9 mouse cellular contexts compared by ENCODE assay signal in the genomic region with DNA sequence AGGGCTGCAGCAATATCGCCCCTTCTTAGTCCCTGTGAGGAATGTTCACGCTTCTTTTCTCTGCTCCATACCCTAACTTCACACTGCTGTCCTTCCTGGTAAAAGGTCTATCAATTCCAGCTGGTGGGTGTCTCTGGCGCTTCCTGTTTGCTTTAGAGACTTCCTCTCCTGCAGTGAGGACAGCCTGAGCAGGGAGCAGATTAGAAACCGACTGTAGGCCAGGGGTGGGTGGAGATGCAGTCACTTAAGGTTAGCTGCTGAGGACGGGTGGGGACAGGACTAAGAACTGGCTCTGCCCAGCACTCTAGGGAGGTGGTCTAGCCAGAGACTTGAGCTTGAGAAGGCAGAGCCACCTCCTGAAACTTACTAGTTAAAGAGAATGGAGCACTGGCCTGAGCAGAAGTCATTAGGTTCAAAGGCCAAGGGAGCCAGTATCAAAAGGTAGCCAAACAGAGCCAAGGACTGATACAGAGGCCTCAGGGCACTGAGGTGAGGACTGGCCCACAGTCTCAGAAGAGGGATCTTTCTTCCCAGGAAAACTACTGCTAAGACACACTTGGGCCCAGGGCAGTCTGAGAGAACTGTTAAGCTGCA. TPM values are rescaled to one million over a fixed set of nuclear protein-coding genes. Genes with fewer than 3 reads are reported as not detected.
DNase-seq lines count a peak whose midpoint lies in the region; ATAC-seq and TF ChIP-seq lines count a peak whose summit lies in the region.
"Had no signal": no experiment of that assay in that cellular context is flagged by ENCODE, and none has a peak within 500 bp of the region (broad histone marks: within the 10 kb centered on the region; RNA-seq: fewer than 3 reads in every experiment).

No protein-coding gene starts in this region.

- no peaks in the 10 kb centered on the region; the same call in 1 of the 2 replicates for H3K4me1 ChIP-seq in neural tube, embryonic 11.5 days (ENCODE audit: control insufficient read depth, insufficient read depth, low read length)
- H3K4me1 ChIP-seq in heart, embryonic 11.5 days (ENCODE audit: control insufficient read depth, insufficient read depth, low read length), result peaks cover 40% of the 10 kb centered on the region
- peaks cover 89% of the 10 kb centered on the region for H3K4me1 ChIP-seq in liver, embryonic 13.5 days (replicated peaks)
- peaks cover 14% of the 10 kb centered on the region; the same call in 1 of the 2 replicates for H3K4me1 ChIP-seq in stomach, postnatal 0 days (replicated peaks; ENCODE audit: control insufficient read depth, insufficient read depth)

- H3K36me3 ChIP-seq in neural tube, embryonic 11.5 days (ENCODE audit: control insufficient read depth, insufficient read depth, low read length), result no peaks in the 10 kb centered on the region
- peaks cover 2% of the 10 kb centered on the region; the same call in 1 of the 2 replicates for H3K36me3 ChIP-seq in heart, embryonic 11.5 days (ENCODE audit: control insufficient read depth, insufficient read depth, low read length)
- peaks cover 46% of the 10 kb centered on the region for H3K36me3 ChIP-seq in liver, embryonic 13.5 days
- peaks cover 4% of the 10 kb centered on the region; the same call in 1 of the 2 replicates for H3K36me3 ChIP-seq in stomach, postnatal 0 days (ENCODE audit: control insufficient read depth, insufficient read depth, low read length)

- 49% methylated on average over 5 of the region's 5 CpGs for WGBS in neural tube, embryonic 11.5 days
- WGBS in heart, embryonic 11.5 days (ENCODE audit: insufficient replicate concordance), result 26% methylated on average over 5 of the region's 5 CpGs
- WGBS in liver, embryonic 13.5 days (ENCODE audit: insufficient replicate concordance), result 18% methylated on average over 5 of the region's 5 CpGs
- WGBS in stomach, postnatal 0 days, result 25% methylated on average over 5 of the region's 5 CpGs

- 0 out of 2 replicates have a peak overlapping the region, but pooled peaks have one; percentile 6 for H3K9ac ChIP-seq in neural tube, embryonic 11.5 days (ENCODE audit: low read length)
- H3K9ac ChIP-seq in heart, embryonic 11.5 days (ENCODE audit: low read depth, low read length), result no peak overlapping the region
- peak overlapping the region; percentile 31; the same call in 1 of the 2 replicates for H3K9ac ChIP-seq in liver, embryonic 13.5 days
- H3K9ac ChIP-seq in stomach, postnatal 0 days (ENCODE audit: low read length), result no peak overlapping the region

- H3K9me3 ChIP-seq in neural tube, embryonic 11.5 days (ENCODE audit: control insufficient read depth, low read length), result no peaks in the 10 kb centered on the region
- no peaks in the 10 kb centered on the region for H3K9me3 ChIP-seq in heart, embryonic 11.5 days (replicated peaks; ENCODE audit: control insufficient read depth, low read length)
- no peaks in the 10 kb centered on the region for H3K9me3 ChIP-seq in liver, embryonic 13.5 days (replicated peaks)
- H3K9me3 ChIP-seq in stomach, postnatal 0 days (ENCODE audit: control insufficient read depth, low read length), result no peaks in the 10 kb centered on the region

- H3K4me3 ChIP-seq in neural tube, embryonic 11.5 days (ENCODE audit: low read depth, low read length), result no peak overlapping the region
- no peak overlapping the region for H3K4me3 ChIP-seq in heart, embryonic 11.5 days (ENCODE audit: low read depth, low read length)
- no peak overlapping the region for H3K4me3 ChIP-seq in liver, embryonic 13.5 days (replicated peaks)
- H3K4me3 ChIP-seq in stomach, postnatal 0 days (ENCODE audit: low read depth, low read length), result no peak overlapping the region

- H3K27me3 ChIP-seq in neural tube, embryonic 11.5 days (ENCODE audit: control insufficient read depth, insufficient read depth, low read length), result no peaks in the 10 kb centered on the region
- H3K27me3 ChIP-seq in heart, embryonic 11.5 days (ENCODE audit: control insufficient read depth, insufficient read depth, low read length), result no peaks in the 10 kb centered on the region
- H3K27me3 ChIP-seq in liver, embryonic 13.5 days, result no peaks in the 10 kb centered on the region
- H3K27me3 ChIP-seq in stomach, postnatal 0 days (ENCODE audit: control insufficient read depth, insufficient read depth, low read length), result no peaks in the 10 kb centered on the region

- intact Hi-C loops in left cerebral cortex, postnatal 25 days (cut with DNase I), result no loop called here
- intact Hi-C loops in left cerebral cortex, postnatal 10 days (cut with DNase I), result no loop called here

- no peak overlapping the region for H3K4me2 ChIP-seq in neural tube, embryonic 11.5 days (ENCODE audit: low read depth)
- H3K4me2 ChIP-seq in heart, embryonic 11.5 days, result no peak overlapping the region; the same call in 1 of the 2 replicates
- peak overlapping the region; percentile 18; the same call in 1 of the 2 replicates for H3K4me2 ChIP-seq in liver, embryonic 13.5 days
- no peak overlapping the region for H3K4me2 ChIP-seq in stomach, postnatal 0 days (replicated peaks; ENCODE audit: low read depth)

- TF ChIP-seq EP300 in stomach, postnatal 0 days (optimal IDR thresholded peaks at IDR 0.05), result no peak

- H3K27ac ChIP-seq in neural tube, embryonic 11.5 days (ENCODE audit: low read depth, low read length), result no peak overlapping the region
- peak overlapping the region; percentile 57 for H3K27ac ChIP-seq in heart, embryonic 11.5 days (ENCODE audit: low read depth, low read length)
- H3K27ac ChIP-seq in liver, embryonic 13.5 days, result peak overlapping the region; percentile 71
- peak overlapping the region; percentile 73 for H3K27ac ChIP-seq in stomach, postnatal 0 days (replicated peaks)

- no peak for ATAC-seq in neural tube, embryonic 11.5 days (ENCODE audit: insufficient read depth, low FRiP score, low TSS enrichment)
- 0 out of 2 replicates have a peak, but pooled peaks have one; percentile 40 for ATAC-seq in heart, embryonic 11.5 days (replicated peaks; ENCODE audit: insufficient number of reproducible peaks, low FRiP score, low TSS enrichment)
- peak; percentile 43 for ATAC-seq in liver, embryonic 13.5 days (ENCODE audit: low read depth)
- peak; percentile 16 for ATAC-seq in stomach, postnatal 0 days (ENCODE audit: low FRiP score, low TSS enrichment)

- DNase-seq in neural tube, embryonic 11.5 days (ENCODE audit: low spot score), result no peak
- no peak for DNase-seq in neural tube, embryonic 10.5 days (ENCODE audit: extremely low spot score, low spot score)
- no peak for DNase-seq in liver, embryonic 13.5 days
- no peak for DNase-seq in stomach, postnatal 0 days (ENCODE audit: low spot score)
- DNase-seq in left cerebral cortex, postnatal 25 days (ENCODE audit: low spot score in 2 of 2), result no peak
- DNase-seq in layer of hippocampus, adult 18-20 months (ENCODE audit: low spot score in 2 of 2), result no peak
- no peak for DNase-seq in left cerebral cortex, postnatal 10 days (ENCODE audit: extremely low spot score in 1 of 2, low spot score in 2 of 2)

- TF ChIP-seq CTCF in stomach, postnatal 0 days (IDR thresholded peaks at IDR 0.05; ENCODE audit: low read depth), result no peak

RNA-seq across cellular contexts. Expression of a gene that starts 11.4 kb away (rescaled TPM):
- not detected in 2 replicates for polyA plus RNA-seq in neural tube, embryonic 11.5 days (2014; fragmentation: Nextera tagmentation; extraction: Ambion mirVana)
- 0.37 TPM in 1 of 2 replicates, not detected in the other for polyA plus RNA-seq in heart, embryonic 11.5 days (2014; fragmentation: Nextera tagmentation; extraction: Ambion mirVana)
- polyA plus RNA-seq in liver, embryonic 13.5 days (2015; fragmentation: Nextera tagmentation; extraction: Ambion mirVana), result 0.17 and 0.43 TPM in 2 replicates
- polyA plus RNA-seq in stomach, postnatal 0 days (2015; fragmentation: Nextera tagmentation; extraction: Ambion mirVana), result 0.13 and 0.22 TPM in 2 replicates
- not detected for total RNA-seq in left cerebral cortex, postnatal 25 days (2021)
- total RNA-seq in layer of hippocampus, adult 18-20 months (2021), result not detected
- not detected for total RNA-seq in left cerebral cortex, postnatal 10 days (2021)
- total RNA-seq: gastrocnemius, adult 18-20 months had no signal

RNA-seq across cellular contexts. Expression of a gene that starts 12.8 kb away (rescaled TPM):
- polyA plus RNA-seq in neural tube, embryonic 11.5 days (2014; fragmentation: Nextera tagmentation; extraction: Ambion mirVana), result 61.3 and 66.4 TPM in 2 replicates
- 36.7 and 37.9 TPM in 2 replicates for polyA plus RNA-seq in heart, embryonic 11.5 days (2014; fragmentation: Nextera tagmentation; extraction: Ambion mirVana)
- polyA plus RNA-seq in liver, embryonic 13.5 days (2015; fragmentation: Nextera tagmentation; extraction: Ambion mirVana), result 20.9 and 23.8 TPM in 2 replicates
- polyA plus RNA-seq in stomach, postnatal 0 days (2015; fragmentation: Nextera tagmentation; extraction: Ambion mirVana), result 24.6 and 27.2 TPM in 2 replicates
- total RNA-seq in left cerebral cortex, postnatal 25 days (2021), result 10 to 100 TPM; 58.9 to 59.4 TPM
- total RNA-seq in layer of hippocampus, adult 18-20 months (2021), result 10 to 100 TPM; 53.9 to 58.0 TPM
- 10 to 100 TPM; 68.3 to 68.6 TPM for total RNA-seq in left cerebral cortex, postnatal 10 days (2021)

RNA-seq across cellular contexts. Expression of a gene that starts 13.0 kb away (rescaled TPM):
- 58.8 and 63.3 TPM in 2 replicates for polyA plus RNA-seq in neural tube, embryonic 11.5 days (2014; fragmentation: Nextera tagmentation; extraction: Ambion mirVana)
- 30.8 and 41.1 TPM in 2 replicates for polyA plus RNA-seq in heart, embryonic 11.5 days (2014; fragmentation: Nextera tagmentation; extraction: Ambion mirVana)
- 18.8 and 20.5 TPM in 2 replicates for polyA plus RNA-seq in liver, embryonic 13.5 days (2015; fragmentation: Nextera tagmentation; extraction: Ambion mirVana)
- polyA plus RNA-seq in stomach, postnatal 0 days (2015; fragmentation: Nextera tagmentation; extraction: Ambion mirVana), result 18.4 and 22.0 TPM in 2 replicates
- total RNA-seq in left cerebral cortex, postnatal 25 days (2021), result 100 to 1,000 TPM; 152 to 158 TPM
- 100 to 1,000 TPM; 149 to 156 TPM for total RNA-seq in layer of hippocampus, adult 18-20 months (2021)
- 100 to 1,000 TPM; 162 to 167 TPM for total RNA-seq in left cerebral cortex, postnatal 10 days (2021)

RNA-seq across cellular contexts. Expression of a gene that starts 20.9 kb away (rescaled TPM):
- polyA plus RNA-seq in neural tube, embryonic 11.5 days (2014; fragmentation: Nextera tagmentation; extraction: Ambion mirVana), result 1.4 and 1.9 TPM in 2 replicates
- polyA plus RNA-seq in heart, embryonic 11.5 days (2014; fragmentation: Nextera tagmentation; extraction: Ambion mirVana), result 0.65 and 1.3 TPM in 2 replicates
- polyA plus RNA-seq in liver, embryonic 13.5 days (2015; fragmentation: Nextera tagmentation; extraction: Ambion mirVana), result 1.6 and 1.7 TPM in 2 replicates
- 2.6 and 2.9 TPM in 2 replicates for polyA plus RNA-seq in stomach, postnatal 0 days (2015; fragmentation: Nextera tagmentation; extraction: Ambion mirVana)
- total RNA-seq in left cerebral cortex, postnatal 25 days (2021), result 1 to 10 TPM; 1.9 to 2.6 TPM
- 1 to 10 TPM; 1.4 to 2.5 TPM for total RNA-seq in layer of hippocampus, adult 18-20 months (2021)
- total RNA-seq in left cerebral cortex, postnatal 10 days (2021), result 1 to 10 TPM; 1.8 to 1.9 TPM

RNA-seq across cellular contexts. Expression of a gene that starts 32.8 kb away (rescaled TPM):
- 0.32 TPM in 1 of 2 replicates, not detected in the other for polyA plus RNA-seq in neural tube, embryonic 11.5 days (2014; fragmentation: Nextera tagmentation; extraction: Ambion mirVana)
- 0.14 and 0.25 TPM in 2 replicates for polyA plus RNA-seq in heart, embryonic 11.5 days (2014; fragmentation: Nextera tagmentation; extraction: Ambion mirVana)
- polyA plus RNA-seq in liver, embryonic 13.5 days (2015; fragmentation: Nextera tagmentation; extraction: Ambion mirVana), result not detected in 2 replicates
- 0.18 and 0.34 TPM in 2 replicates for polyA plus RNA-seq in stomach, postnatal 0 days (2015; fragmentation: Nextera tagmentation; extraction: Ambion mirVana)
- total RNA-seq in left cerebral cortex, postnatal 25 days (2021), result under 1 TPM; 0.16 to 0.30 TPM
- total RNA-seq in layer of hippocampus, adult 18-20 months (2021), result under 1 TPM in 1 of 2 experiments, not detected in 1; 0.37 TPM
- under 1 TPM; 0.21 to 0.75 TPM for total RNA-seq in left cerebral cortex, postnatal 10 days (2021)

Comparison
In these comparisons a context has a peak if more than half of its experiments do, and no peak if none do; other contexts are left out.
1. H3K9ac ChIP-seq: peak in neural tube, embryonic 11.5 days (single experiment) and liver, embryonic 13.5 days (single experiment); none in heart, embryonic 11.5 days (single experiment) and stomach, postnatal 0 days (single experiment).